Mouse (Mus musculus): Measurements from ENCODE around the gene Gm20422. TPM values are rescaled to one million over a fixed set of nuclear protein-coding genes. Genes with fewer than 3 reads are reported as not detected.

Gm20422 gene
- total RNA-seq, 2 experiments from 2014 or later = 1.3 to 2.4 TPM

- intact Hi-C loops (cut with DNase I) = loop anchor here (10.0 kb wide), 1 partner anchor 142 kb away; the partner anchor contains the start of gene Zfp964
- peak in 1 of 2 experiments; percentile 8 for DNase-seq
These were observed 22.1 kb upstream of the Gm20422 start for GRCm38 (mm10) chr8:69796721-69797345.

DNA sequence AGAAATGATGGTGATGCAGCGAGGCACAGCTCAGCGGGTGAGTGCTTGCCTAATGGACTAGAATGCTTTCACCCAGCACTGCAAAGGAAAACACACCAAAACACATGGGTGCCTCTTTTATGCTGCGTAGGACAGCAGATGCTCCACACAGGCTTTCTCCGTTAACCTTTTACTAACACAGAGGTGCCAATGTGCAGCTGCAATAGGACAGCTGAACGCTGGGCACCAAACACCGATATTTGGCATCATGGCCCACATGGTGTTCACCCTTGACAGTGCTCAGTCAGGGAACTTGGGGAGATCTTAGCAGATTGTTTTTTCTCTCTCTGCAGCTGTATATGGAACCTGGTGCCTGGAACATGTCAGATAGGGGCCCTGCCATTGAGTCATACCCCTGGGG, 20.2 kb upstream of the Gm20422 start:
- intact Hi-C loops (cut with DNase I) = loop anchor here (10.0 kb wide), 1 partner anchor 140 kb away; the partner anchor contains the start of gene Zfp964
- no peak for DNase-seq

- intact Hi-C loops (cut with DNase I) = loop anchor here (10.0 kb wide), 1 partner anchor 139 kb away; the partner anchor contains the start of gene Zfp964
- peak in 1 of 2 experiments; percentile 7 for DNase-seq
These were observed 19.4 kb upstream of the Gm20422 start for GRCm38 (mm10) chr8:69794096-69794495.

GRCm38 (mm10) chr8:69793666-69794065, 19.0 kb upstream of the Gm20422 start:
- intact Hi-C loops (cut with DNase I) = loop anchor here (10.0 kb wide), 1 partner anchor 139 kb away; the partner anchor contains the start of gene Zfp964
- no peak for DNase-seq

DNA sequence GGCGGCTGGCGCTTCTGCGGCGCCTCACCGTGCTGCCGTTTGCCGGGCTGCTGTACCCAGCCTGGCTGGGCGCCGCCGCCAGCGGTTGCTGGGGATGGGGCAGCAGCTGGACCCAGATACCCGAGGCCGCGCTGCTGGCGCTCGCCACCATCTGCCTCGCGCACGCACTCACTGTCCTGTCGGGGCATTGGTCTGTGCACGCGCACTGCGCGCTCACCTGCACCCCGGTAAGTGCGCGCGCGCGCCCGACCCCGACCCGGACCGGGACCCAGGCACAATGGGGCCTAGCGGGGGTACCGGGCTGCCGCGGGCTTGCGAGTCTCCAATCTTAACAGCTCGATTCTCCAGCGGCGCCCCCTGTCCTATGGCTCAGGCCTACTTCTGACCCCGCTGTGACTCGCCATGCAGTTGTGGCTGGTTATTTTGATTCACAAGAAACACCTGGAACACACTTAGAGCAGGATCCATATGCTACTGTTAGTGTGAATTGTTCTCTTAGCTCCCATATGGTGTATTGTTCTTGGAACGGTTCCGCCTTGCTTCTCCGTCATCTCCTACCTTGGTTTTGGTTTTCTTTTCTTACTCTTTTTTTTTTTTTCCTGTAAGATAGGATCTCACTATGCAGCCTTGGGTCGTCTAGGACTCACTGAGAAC, 16.9 kb upstream of the Gm20422 start:
- no peak for DNase-seq
- intact Hi-C loops (cut with DNase I) = loop anchor here (10.0 kb wide), 1 partner anchor 137 kb away; the partner anchor contains the start of gene Zfp964

DNA sequence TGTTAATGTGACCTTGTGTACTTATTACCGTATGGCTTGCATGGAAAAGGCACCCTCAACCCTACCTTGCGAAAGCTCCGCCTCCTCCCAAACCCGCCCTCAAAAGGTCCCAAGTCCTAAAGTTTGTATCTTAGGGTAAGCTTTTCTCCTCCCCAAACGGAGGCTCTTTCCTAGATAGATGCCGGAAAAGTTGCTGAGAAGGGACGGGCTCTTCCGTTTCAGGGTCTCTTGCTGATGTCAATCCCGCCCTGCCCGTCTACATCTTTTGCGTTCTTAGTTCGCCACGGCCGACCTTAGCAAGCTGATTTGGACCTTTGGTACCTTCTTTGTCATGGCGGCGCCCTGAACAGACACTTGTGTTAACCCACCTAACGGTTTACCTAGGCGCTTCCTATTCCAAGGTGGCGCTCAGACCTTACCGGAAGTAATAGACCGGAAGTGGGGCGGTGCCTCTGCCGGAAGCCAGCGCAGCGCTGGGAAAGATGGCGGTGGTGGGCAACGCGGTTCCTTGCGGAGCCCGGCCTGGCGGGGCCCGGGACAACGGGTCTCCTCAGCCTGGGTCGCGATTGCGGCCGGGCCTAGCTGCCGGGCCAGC, 16.2 kb upstream of the Gm20422 start, which contains the start of the genes Atp13a1 and Zfp866:
TSS of gene Atp13a1 (plus strand) at position 391 of the 595 bp plus-strand sequence.
TSS of gene Zfp866 (minus strand) at position 406 of the 595 bp plus-strand sequence.
- intact Hi-C loops (cut with DNase I) = loop anchor here (10.0 kb wide), 1 partner anchor 136 kb away; the partner anchor contains the start of gene Zfp964

GRCm38 (mm10) chr8:69790364-69790763, 15.7 kb upstream of the Gm20422 start:
- intact Hi-C loops (cut with DNase I) = loop anchor here (10.0 kb wide), 1 partner anchor 136 kb away; the partner anchor contains the start of gene Zfp964
- DNase-seq = peak in 1 of 2 experiments; percentile 8

More for the DNA sequence above, 16.2 kb upstream of the Gm20422 start, which contains the start of the genes Atp13a1 and Zfp866:
- DNase-seq = peak; percentile 76 to 85

- no peak for DNase-seq
- intact Hi-C loops (cut with DNase I) = loop anchor here (10.0 kb wide), 1 partner anchor 135 kb away; the partner anchor contains the start of gene Zfp964
These were observed 15.0 kb upstream of the Gm20422 start for GRCm38 (mm10) chr8:69789731-69790130.

GRCm38 (mm10) chr8:69789105-69789504, 14.4 kb upstream of the Gm20422 start:
- peak in 1 of 2 experiments; percentile 4 for DNase-seq
- intact Hi-C loops (cut with DNase I) = no loop called here

GRCm38 (mm10) chr8:69777111-69777510, 2.4 kb upstream of the Gm20422 start:
- DNase-seq = no peak
- intact Hi-C loops (cut with DNase I) = no loop called here

GRCm38 (mm10) chr8:69775149-69775534, 456 bp upstream of the Gm20422 start:
- intact Hi-C loops (cut with DNase I) = no loop called here
- DNase-seq = no peak

DNA sequence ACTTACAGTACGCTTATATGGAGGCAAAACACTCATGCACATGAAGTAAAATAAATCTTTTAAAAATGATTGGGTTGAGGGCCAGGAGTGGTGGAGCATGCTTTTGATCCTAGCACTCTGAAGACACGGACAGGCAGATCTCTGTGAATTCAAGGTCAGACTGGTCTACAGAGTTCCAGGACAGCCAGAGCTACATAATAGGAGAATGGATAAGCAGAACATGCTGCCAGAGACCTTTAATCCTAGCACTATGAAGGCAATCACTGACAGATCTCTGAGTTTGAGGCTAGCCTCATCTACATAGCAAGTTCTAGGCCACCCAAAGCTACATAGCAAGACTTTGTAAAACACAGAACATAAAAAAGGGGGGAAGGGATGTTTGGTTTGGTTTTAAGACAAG, 2.6 kb downstream of the Gm20422 start:
- no peak for DNase-seq
- intact Hi-C loops (cut with DNase I) = no loop called here

GRCm38 (mm10) chr8:69771221-69771620, 3.5 kb downstream of the Gm20422 start:
- no peak for DNase-seq
- intact Hi-C loops (cut with DNase I) = no loop called here

DNA sequence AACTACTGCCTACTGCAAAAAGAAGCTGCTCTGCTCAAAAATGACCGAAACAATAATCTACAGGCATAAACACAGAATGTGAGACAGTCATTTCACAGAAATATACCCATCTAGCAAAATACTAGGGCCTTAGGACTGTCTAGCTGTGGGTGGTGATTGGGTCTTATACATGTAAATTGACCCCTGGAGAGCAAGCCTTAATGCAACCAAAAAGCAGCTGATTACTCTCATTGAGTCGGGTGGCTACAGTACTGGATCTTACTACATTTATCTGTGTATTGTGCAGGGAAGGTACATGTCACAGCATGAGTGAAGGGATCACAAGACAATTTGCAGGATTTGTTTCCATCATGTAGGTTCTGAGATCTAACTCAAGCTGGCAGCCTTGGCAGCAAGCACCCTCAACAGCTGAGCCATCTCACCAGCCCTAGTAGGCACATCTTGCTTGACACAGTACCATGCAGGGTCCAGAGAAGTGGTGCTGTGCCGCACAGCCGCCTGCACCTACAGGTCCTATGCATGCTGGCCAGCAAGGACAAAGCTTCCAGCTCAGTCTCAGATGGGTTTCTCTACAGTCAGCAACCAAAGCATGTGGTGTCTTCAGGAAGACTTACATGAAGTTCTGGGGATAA, 12.8 kb downstream of the Gm20422 start:
- no peak for DNase-seq

DNA sequence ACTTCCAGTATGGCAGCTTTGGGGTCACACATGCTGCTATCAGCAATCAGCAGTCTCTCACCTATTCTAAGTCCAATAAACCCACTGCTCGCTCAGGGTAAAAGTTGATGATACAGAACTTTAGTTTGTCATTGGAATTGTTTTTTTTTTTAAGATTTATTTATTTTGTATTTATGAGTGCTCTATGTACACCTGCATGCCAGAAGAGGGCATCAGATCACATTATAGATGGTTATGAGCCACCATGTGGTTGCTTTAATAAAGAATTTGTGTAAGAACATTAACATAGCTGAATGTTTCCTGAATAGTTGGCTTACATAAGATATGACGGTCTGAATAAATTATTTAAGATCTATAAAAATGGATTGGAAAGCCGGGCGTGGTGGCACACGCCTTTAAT, 16.4 kb downstream of the Gm20422 start:
- no peak for DNase-seq
- intact Hi-C loops (cut with DNase I) = no loop called here

More for the DNA sequence above, 12.8 kb downstream of the Gm20422 start:
- intact Hi-C loops (cut with DNase I) = no loop called here

DNA sequence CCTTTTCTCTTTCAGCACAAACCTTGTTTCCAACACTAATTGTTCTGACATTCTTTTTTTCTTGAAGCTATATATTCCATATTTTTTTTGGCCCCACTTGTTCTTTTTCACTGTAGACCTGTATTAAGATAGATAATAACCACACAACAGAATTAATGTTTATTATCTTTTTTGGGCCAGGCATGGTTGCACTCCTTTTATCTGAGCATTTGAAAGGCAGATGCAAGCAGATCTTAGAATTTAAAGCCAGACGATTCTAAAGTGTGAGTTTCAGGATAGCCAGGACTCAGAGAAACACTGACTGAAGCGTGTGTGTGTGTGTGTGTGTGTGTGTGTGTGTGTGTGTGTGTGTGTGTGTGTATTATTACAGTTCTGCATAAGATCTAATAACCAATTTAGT, 22.2 kb downstream of the Gm20422 start:
- intact Hi-C loops (cut with DNase I) = no loop called here

GRCm38 (mm10) chr8:69749544-69750454, 24.9 kb downstream of the Gm20422 start, which contains the start of gene Zfp963:
Gene Zfp963, minus strand, starts transcription at chr8:69749970.
- peak; percentile 89 to 96 for DNase-seq
- intact Hi-C loops (cut with DNase I) = loop anchor here (1.0 kb wide), 1 partner anchor 33 kb away; no protein-coding TSS in a partner anchor

More for the DNA sequence above, 22.2 kb downstream of the Gm20422 start:
- DNase-seq = no peak

GRCm38 (mm10) chr8:69741231-69741630, 33.5 kb downstream of the Gm20422 start:
- intact Hi-C loops (cut with DNase I) = no loop called here
- no peak for DNase-seq

DNA sequence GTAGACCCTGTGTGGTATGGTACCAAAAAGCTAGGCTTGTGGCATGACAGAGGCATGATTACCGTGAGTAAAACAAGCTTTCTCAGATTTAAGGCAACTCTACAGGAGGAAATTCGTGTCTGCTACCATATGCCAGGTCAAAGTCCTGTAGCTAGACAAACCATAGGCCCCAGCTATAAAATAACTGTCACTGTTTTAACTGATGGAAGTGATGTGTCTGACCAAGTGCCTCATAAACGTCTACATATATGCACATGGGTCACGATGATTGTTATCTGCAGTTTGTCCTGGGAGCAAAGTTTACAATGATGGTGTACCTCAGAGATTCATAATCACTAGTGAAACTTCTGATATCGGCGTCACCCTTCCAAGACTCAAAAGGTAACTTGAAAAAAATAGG, 33.9 kb downstream of the Gm20422 start:
- intact Hi-C loops (cut with DNase I) = no loop called here
- no peak for DNase-seq

Data from gastrocnemius, postnatal 36 days (tissue).